Mouse (Mus musculus) cortical plate, adult 2 months (tissue): ENCODE results near the gene Col27a1.

Experiments used
- CTCF ChIP-seq: fragments of 200-500 bp; IDR thresholded peaks from 2 replicates; pipeline ENCODE4 v1.5.1; 2011; ENCODE audit warnings: mild to moderate bottlenecking, control low read depth, low read length; ENCODE audit not compliant: insufficient read depth; ENCODE audit errors: extremely low read depth
- POLR2A ChIP-seq: fragments of 200-500 bp; IDR thresholded peaks from 2 replicates; pipeline ENCODE4 v1.6.1; 2011; ENCODE audit warnings: mild to moderate bottlenecking, low read length, control low read depth; ENCODE audit not compliant: insufficient read depth; ENCODE audit errors: extremely low read depth

DNA sequence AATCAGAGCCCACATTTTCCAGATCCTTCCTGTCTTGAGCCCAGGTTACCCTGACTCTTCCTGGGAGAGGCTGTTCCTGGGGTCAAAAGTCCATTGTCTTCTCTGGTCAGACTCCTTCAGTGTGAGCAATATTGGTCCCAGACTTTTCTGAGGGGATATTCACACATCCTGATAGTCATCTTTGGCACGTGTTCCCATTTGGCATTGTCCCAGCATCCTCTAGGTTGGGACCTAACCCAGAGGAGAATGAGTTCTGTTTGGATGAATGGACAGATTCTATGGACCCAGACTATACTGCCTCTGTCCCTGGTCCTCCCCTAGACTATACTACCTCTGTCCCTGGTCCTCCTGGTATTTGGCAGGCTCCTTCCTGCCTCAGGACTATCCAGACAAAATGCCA is 53.8 kb downstream of the Col27a1 start:
- TF ChIP-seq POLR2A (no peak), CTCF (no peak)
